Mouse (Mus musculus): ENCODE measurements at regions not wholly inside any gene's neighbourhood (a gene's known extent, or its start where the extent isn't known, plus 50 kb on each side); places are given as distances from the start of the nearest gene placed in this dataset.

DNA sequence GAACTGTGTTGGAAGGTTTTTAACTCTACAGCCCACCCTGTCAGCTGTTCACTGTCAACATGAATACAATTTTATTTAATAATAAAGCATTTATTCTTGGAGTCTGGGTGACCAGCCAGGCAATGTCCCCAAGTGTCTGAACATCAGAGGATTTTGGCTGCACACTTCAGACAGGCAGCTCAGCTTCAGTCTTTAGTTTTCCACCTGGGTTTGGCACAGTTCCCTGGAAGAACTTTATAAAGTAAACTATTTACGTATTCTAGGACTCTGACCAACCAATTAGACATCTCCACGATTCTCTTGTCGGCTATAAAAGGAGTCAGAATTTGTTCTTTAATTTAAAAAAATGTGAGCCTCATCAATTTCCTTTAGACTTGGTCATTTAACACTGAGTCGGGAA lies 220.8 kb upstream of the 1700056E22Rik start:
- TF ChIP-seq EP300 (IDR thresholded peaks at IDR 0.05; ENCODE audit: low read depth in 1 of 2, low read length in 2 of 2) (no peak), CTCF (IDR thresholded peaks at IDR 0.05 in 2 of 3, conservative IDR thresholded peaks at IDR 0.05 in 1 of 3; ENCODE audit: control insufficient read depth in 1 of 3, insufficient read depth in 1 of 3, low read depth in 2 of 3, low read length in 3 of 3, poor library complexity in 1 of 3, severe bottlenecking in 1 of 3) (no peak)

Data from MEL (cell line).